Mouse (Mus musculus): ENCODE data around the gene Clec3b. TPM values are rescaled to one million over a fixed set of nuclear protein-coding genes. Genes with fewer than 3 reads are reported as not detected.

Gene Clec3b
- polyA plus RNA-seq, 1 experiment from 2014 or later, result 0.36 TPM

- Histone ChIP-seq H3K4me3 (ENCODE audit: low read depth, low read length) (no peak overlapping the region), H3K4me1 (ENCODE audit: control insufficient read depth, insufficient read depth, low read length) (no peaks in the 10 kb centered on the region), H3K9me3 (replicated peaks; ENCODE audit: control insufficient read depth, low read length) (no peaks in the 10 kb centered on the region), H3K4me2 (ENCODE audit: low read length) (no peak overlapping the region), H3K36me3 (ENCODE audit: control insufficient read depth, insufficient read depth, low read length) (no peaks in the 10 kb centered on the region), H3K27me3 (replicated peaks; ENCODE audit: control insufficient read depth, insufficient read depth, low read length) (no peaks in the 10 kb centered on the region), H3K9ac (ENCODE audit: low read length) (no peak overlapping the region), H3K27ac (ENCODE audit: low read depth, low read length) (no peak overlapping the region)
- 79% methylated on average over 5 of the region's 5 CpGs for WGBS
- DNase-seq (ENCODE audit: low spot score) (no peak), ATAC-seq (no peak)
Measured at GRCm38 (mm10) chr9:123186151-123186550, 35.4 kb downstream of the Clec3b start.

- Histone ChIP-seq H3K4me3 (ENCODE audit: low read depth, low read length) (no peak overlapping the region), H3K9ac (ENCODE audit: low read length) (no peak overlapping the region), H3K27me3 (replicated peaks; ENCODE audit: control insufficient read depth, insufficient read depth, low read length) (no peaks in the 10 kb centered on the region), H3K4me2 (ENCODE audit: low read length) (no peak overlapping the region), H3K9me3 (replicated peaks; ENCODE audit: control insufficient read depth, low read length) (no peaks in the 10 kb centered on the region), H3K27ac (ENCODE audit: low read depth, low read length) (no peak overlapping the region), H3K4me1 (ENCODE audit: control insufficient read depth, insufficient read depth, low read length) (no peaks in the 10 kb centered on the region), H3K36me3 (ENCODE audit: control insufficient read depth, insufficient read depth, low read length) (no peaks in the 10 kb centered on the region)
- WGBS, result 100% methylated on average over 5 of the region's 5 CpGs
- DNase-seq (ENCODE audit: low spot score), result no peak
- no peak for ATAC-seq
Measured at GRCm38 (mm10) chr9:123187589-123187988, 36.8 kb downstream of the Clec3b start.

- H3K4me3 ChIP-seq (ENCODE audit: low read depth, low read length), result no peak overlapping the region
- ATAC-seq (no peak), DNase-seq (ENCODE audit: low spot score) (no peak)
- H3K9ac ChIP-seq (ENCODE audit: low read length), result no peak overlapping the region
- H3K27me3 ChIP-seq (replicated peaks; ENCODE audit: control insufficient read depth, insufficient read depth, low read length), result no peaks in the 10 kb centered on the region
- no peak overlapping the region for H3K27ac ChIP-seq (ENCODE audit: low read depth, low read length)
- no peaks in the 10 kb centered on the region for H3K36me3 ChIP-seq (ENCODE audit: control insufficient read depth, insufficient read depth, low read length)
- WGBS, result 90% methylated on average over 2 of the region's 2 CpGs
- H3K9me3 ChIP-seq (replicated peaks; ENCODE audit: control insufficient read depth, low read length), result no peaks in the 10 kb centered on the region
- H3K4me2 ChIP-seq (ENCODE audit: low read length), result no peak overlapping the region
- no peaks in the 10 kb centered on the region for H3K4me1 ChIP-seq (ENCODE audit: control insufficient read depth, insufficient read depth, low read length)
Measured at GRCm38 (mm10) chr9:123188271-123188670, 37.5 kb downstream of the Clec3b start.

- DNase-seq (ENCODE audit: low spot score) (no peak), ATAC-seq (no peak)
- H3K4me1 ChIP-seq (ENCODE audit: control insufficient read depth, insufficient read depth, low read length), result no peaks in the 10 kb centered on the region
- H3K27me3 ChIP-seq (replicated peaks; ENCODE audit: control insufficient read depth, insufficient read depth, low read length), result no peaks in the 10 kb centered on the region
- H3K9ac ChIP-seq (ENCODE audit: low read length), result no peak overlapping the region
- 69% methylated on average over 3 of the region's 3 CpGs for WGBS
- no peak overlapping the region for H3K4me3 ChIP-seq (ENCODE audit: low read depth, low read length)
- H3K9me3 ChIP-seq (replicated peaks; ENCODE audit: control insufficient read depth, low read length), result no peaks in the 10 kb centered on the region
- H3K27ac ChIP-seq (ENCODE audit: low read depth, low read length), result no peak overlapping the region
- no peak overlapping the region for H3K4me2 ChIP-seq (ENCODE audit: low read length)
- no peaks in the 10 kb centered on the region for H3K36me3 ChIP-seq (ENCODE audit: control insufficient read depth, insufficient read depth, low read length)
Measured at GRCm38 (mm10) chr9:123200116-123200515, 49.4 kb downstream of the Clec3b start.

- WGBS, result 69% methylated on average over 2 of the region's 2 CpGs
- H3K4me1 ChIP-seq (ENCODE audit: control insufficient read depth, insufficient read depth, low read length), result no peaks in the 10 kb centered on the region
Measured at GRCm38 (mm10) chr9:123206526-123206925, 55.8 kb downstream of the Clec3b start.

GRCm38 (mm10) chr9:123206948-123207347 lies 56.2 kb downstream of the Clec3b start:
- Histone ChIP-seq H3K9ac (ENCODE audit: low read length) (no peak overlapping the region), H3K9me3 (replicated peaks; ENCODE audit: control insufficient read depth, low read length) (no peaks in the 10 kb centered on the region), H3K27me3 (replicated peaks; ENCODE audit: control insufficient read depth, insufficient read depth, low read length) (no peaks in the 10 kb centered on the region), H3K4me1 (ENCODE audit: control insufficient read depth, insufficient read depth, low read length) (no peaks in the 10 kb centered on the region), H3K36me3 (ENCODE audit: control insufficient read depth, insufficient read depth, low read length) (no peaks in the 10 kb centered on the region), H3K4me3 (ENCODE audit: low read depth, low read length) (no peak overlapping the region), H3K4me2 (ENCODE audit: low read length) (no peak overlapping the region), H3K27ac (ENCODE audit: low read depth, low read length) (no peak overlapping the region)
- no peak for ATAC-seq
- no peak for DNase-seq (ENCODE audit: low spot score)
- 85% methylated on average over 2 of the region's 2 CpGs for WGBS

More at GRCm38 (mm10) chr9:123206526-123206925, 55.8 kb downstream of the Clec3b start:
- H3K9ac ChIP-seq (ENCODE audit: low read length), result no peak overlapping the region
- H3K27ac ChIP-seq (ENCODE audit: low read depth, low read length), result no peak overlapping the region
- DNase-seq (ENCODE audit: low spot score), result no peak
- no peaks in the 10 kb centered on the region for H3K9me3 ChIP-seq (replicated peaks; ENCODE audit: control insufficient read depth, low read length)
- ATAC-seq, result no peak
- no peak overlapping the region for H3K4me2 ChIP-seq (ENCODE audit: low read length)
- H3K4me3 ChIP-seq (ENCODE audit: low read depth, low read length), result no peak overlapping the region
- no peaks in the 10 kb centered on the region for H3K27me3 ChIP-seq (replicated peaks; ENCODE audit: control insufficient read depth, insufficient read depth, low read length)
- no peaks in the 10 kb centered on the region for H3K36me3 ChIP-seq (ENCODE audit: control insufficient read depth, insufficient read depth, low read length)

Other genes starting within 250 kb of the Clec3b start
- gene Zfp105, start 227.9 kb upstream of the Clec3b start, polyA plus RNA-seq (2014; fragmentation: Nextera tagmentation; extraction: Ambion mirVana), result 20.8 and 23.6 TPM in 2 replicates
- gene 1110059G10Rik, start 199.9 kb upstream of the Clec3b start, polyA plus RNA-seq (2014; fragmentation: Nextera tagmentation; extraction: Ambion mirVana), result 44.1 and 46.3 TPM in 2 replicates
- gene Kif15, start 199.9 kb upstream of the Clec3b start, polyA plus RNA-seq (2014; fragmentation: Nextera tagmentation; extraction: Ambion mirVana), result 24.2 and 26.4 TPM in 2 replicates
- 24.1 and 24.8 TPM in 2 replicates for gene Tmem42, start 129.6 kb upstream of the Clec3b start, polyA plus RNA-seq (2014; fragmentation: Nextera tagmentation; extraction: Ambion mirVana)
- 0.20 and 0.28 TPM in 2 replicates for gene Tgm4, start 116.2 kb upstream of the Clec3b start, polyA plus RNA-seq (2014; fragmentation: Nextera tagmentation; extraction: Ambion mirVana)
- gene Zdhhc3, start 37.7 kb upstream of the Clec3b start, polyA plus RNA-seq (2014; fragmentation: Nextera tagmentation; extraction: Ambion mirVana), result 50.7 and 51.2 TPM in 2 replicates
- 103 and 108 TPM in 2 replicates for gene Exosc7, start 37.7 kb upstream of the Clec3b start, polyA plus RNA-seq (2014; fragmentation: Nextera tagmentation; extraction: Ambion mirVana)
- 0.05 and 0.06 TPM in 2 replicates for gene Cdcp1, start 65.1 kb downstream of the Clec3b start, polyA plus RNA-seq (2014; fragmentation: Nextera tagmentation; extraction: Ambion mirVana)
- gene Tmem158, start 109.8 kb downstream of the Clec3b start, polyA plus RNA-seq (2014; fragmentation: Nextera tagmentation; extraction: Ambion mirVana), result 18.5 and 18.7 TPM in 2 replicates
- gene Lars2, start 216.0 kb downstream of the Clec3b start, polyA plus RNA-seq (2014; fragmentation: Nextera tagmentation; extraction: Ambion mirVana), result 1,006 and 1,510 TPM in 2 replicates